Mouse (Mus musculus): ENCODE data around the gene Ecm1. TPM values are rescaled to one million over a fixed set of nuclear protein-coding genes. Genes with fewer than 3 reads are reported as not detected.

The Ecm1 gene
- polyA plus RNA-seq, 1 experiment from 2014 or later, result 10.0 TPM

DNA sequence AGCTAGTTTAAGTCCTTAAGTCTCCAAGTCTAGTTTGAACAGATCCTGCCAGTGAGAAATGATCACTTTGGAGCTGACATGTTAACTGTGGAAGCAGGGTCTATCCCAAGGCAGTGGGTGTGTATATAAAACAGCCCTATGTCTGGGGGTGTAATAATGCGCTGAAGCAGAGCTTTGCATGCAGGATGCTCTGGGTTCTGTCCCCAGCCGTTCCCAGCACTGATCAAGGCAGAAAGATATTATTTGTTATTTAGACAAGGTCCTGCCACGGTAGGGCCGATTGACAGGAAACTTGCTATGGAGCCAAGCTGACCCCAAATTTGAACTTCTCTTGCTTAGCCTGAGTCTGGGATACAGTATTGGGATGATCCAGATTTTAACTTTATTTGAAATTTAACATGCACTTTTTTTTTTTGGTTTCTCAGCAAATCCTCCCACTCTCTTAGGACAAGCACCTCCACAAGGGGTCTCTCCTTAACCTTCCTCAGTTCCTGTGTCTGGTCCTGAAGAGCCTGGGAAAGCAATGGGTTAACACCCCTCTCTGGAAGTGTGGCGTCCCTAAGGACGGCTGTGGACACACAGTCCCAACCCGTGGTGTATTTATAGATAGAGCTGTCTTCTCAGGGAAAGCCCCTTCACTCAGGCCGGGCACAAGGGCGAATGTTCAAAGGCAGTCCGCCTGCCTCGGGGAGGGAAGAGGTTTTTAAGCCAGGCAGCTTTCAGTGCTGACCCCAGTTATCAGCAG lies 50.0 kb downstream of the Ecm1 start:
- WGBS, result 36% methylated on average over 11 of the region's 11 CpGs
- no peak overlapping the region for H3K4me3 ChIP-seq (ENCODE audit: low read depth, low read length)
- no peak overlapping the region for H3K4me2 ChIP-seq (ENCODE audit: low read length)
- no peak overlapping the region for H3K9ac ChIP-seq (ENCODE audit: low read depth, low read length)
- no peaks in the 10 kb centered on the region for H3K27me3 ChIP-seq (ENCODE audit: control insufficient read depth, insufficient read depth, low read depth, low read length)
- no peak for ATAC-seq
- peaks cover 9% of the 10 kb centered on the region for H3K4me1 ChIP-seq (ENCODE audit: control insufficient read depth, insufficient read depth, low read length)
- H3K9me3 ChIP-seq (replicated peaks; ENCODE audit: control insufficient read depth, low read length, poor library complexity, severe bottlenecking), result no peaks in the 10 kb centered on the region
- no peaks in the 10 kb centered on the region for H3K36me3 ChIP-seq (ENCODE audit: control insufficient read depth, insufficient read depth, low read length)
- H3K27ac ChIP-seq (ENCODE audit: low read length), result no peak overlapping the region

DNA sequence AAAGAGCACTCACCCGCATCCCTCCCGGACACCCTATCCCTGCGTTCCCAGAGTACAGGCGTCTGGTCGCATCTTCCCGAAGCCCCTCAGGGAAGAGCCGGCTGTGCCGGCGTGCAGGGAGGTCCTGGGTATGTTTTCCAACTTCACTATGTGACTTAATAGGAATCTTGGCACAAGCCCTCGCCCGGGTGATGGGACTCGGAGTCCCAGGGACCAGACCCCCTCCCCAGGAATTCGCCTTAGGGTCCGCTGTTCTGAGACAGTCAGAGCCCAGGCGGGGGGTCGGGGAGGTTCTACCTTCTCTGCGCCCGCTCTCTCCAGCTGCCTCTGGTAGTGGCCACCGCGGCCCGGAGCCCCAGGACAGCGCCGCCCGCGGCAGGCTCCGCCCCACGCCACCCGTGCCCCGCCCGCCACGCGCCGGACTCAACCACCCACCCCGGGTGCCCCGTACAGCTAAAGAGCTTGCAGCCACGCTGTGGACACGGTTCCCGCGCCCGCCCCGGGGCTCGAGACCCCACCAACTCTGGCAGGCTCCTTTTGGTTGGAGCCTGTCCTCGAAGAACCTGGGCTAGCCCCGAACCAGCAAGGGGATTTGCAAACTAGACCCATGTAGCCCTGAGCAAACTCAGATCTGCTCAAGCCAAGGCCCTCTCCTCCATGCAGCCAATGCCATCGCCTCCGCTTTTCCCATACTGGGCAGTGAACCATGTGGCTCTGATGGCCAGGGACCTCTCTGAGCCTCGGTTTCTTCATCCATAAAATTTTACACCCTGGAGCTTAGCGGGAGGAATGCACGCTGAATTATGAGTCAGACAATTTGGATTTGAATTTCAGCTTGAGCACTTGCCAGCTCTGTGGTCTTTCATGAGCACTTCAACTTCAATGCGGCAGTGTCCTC lies 51.6 kb downstream of the Ecm1 start, which contains the start of gene Adamtsl4:
Gene Adamtsl4, minus strand, starts transcription at position 394 of the 898 bp plus-strand sequence.
- Histone ChIP-seq H3K4me2 (ENCODE audit: low read length) (peak within 1 kb of the TSS; percentile 93), H3K27ac (ENCODE audit: low read length) (no peak within 1 kb of the TSS), H3K4me1 (ENCODE audit: control insufficient read depth, insufficient read depth, low read length) (peaks cover 9% of the 10 kb centered on the region), H3K27me3 (ENCODE audit: control insufficient read depth, insufficient read depth, low read depth, low read length) (no peaks in the 10 kb centered on the region), H3K9me3 (replicated peaks; ENCODE audit: control insufficient read depth, low read length, poor library complexity, severe bottlenecking) (no peaks in the 10 kb centered on the region), H3K9ac (ENCODE audit: low read depth, low read length) (peak within 1 kb of the TSS; percentile 63), H3K36me3 (ENCODE audit: control insufficient read depth, insufficient read depth, low read length) (no peaks in the 10 kb centered on the region), H3K4me3 (ENCODE audit: low read depth, low read length) (peak within 1 kb of the TSS; percentile 46)
- ATAC-seq, result peak; percentile 52
- whole genome bisulfite sequencing, result 5% methylated on average over 46 of the region's 50 CpGs

DNA sequence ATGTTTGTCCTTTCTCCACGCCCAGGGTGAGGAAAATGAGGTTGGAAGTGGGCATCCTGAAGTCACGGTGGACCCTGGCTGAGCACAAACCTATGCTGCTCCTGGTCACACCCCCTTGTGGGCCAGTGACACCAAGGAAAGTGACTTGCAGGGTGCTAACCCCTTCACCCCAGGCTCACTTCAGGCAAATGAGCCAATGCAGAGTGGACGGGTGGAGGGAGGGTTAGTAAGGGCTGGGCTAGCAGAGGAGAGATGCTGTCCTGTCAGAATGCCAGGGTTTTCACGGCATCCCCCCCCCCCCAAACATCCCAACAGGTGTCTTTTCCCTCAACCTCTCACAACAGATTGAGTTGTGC lies 52.2 kb downstream of the Ecm1 start:
- H3K27me3 ChIP-seq (ENCODE audit: control insufficient read depth, insufficient read depth, low read depth, low read length), result no peaks in the 10 kb centered on the region
- H3K9me3 ChIP-seq (replicated peaks; ENCODE audit: control insufficient read depth, low read length, poor library complexity, severe bottlenecking), result no peaks in the 10 kb centered on the region
- H3K4me2 ChIP-seq (ENCODE audit: low read length), result peak overlapping the region; percentile 93
- no peaks in the 10 kb centered on the region for H3K36me3 ChIP-seq (ENCODE audit: control insufficient read depth, insufficient read depth, low read length)
- WGBS, result 13% methylated on average over 4 of the region's 4 CpGs
- 0 out of 2 replicates have a peak, but pooled peaks have one; percentile 4 for ATAC-seq
- peaks cover 9% of the 10 kb centered on the region for H3K4me1 ChIP-seq (ENCODE audit: control insufficient read depth, insufficient read depth, low read length)
- peak overlapping the region; percentile 46 for H3K4me3 ChIP-seq (ENCODE audit: low read depth, low read length)
- no peak overlapping the region for H3K27ac ChIP-seq (ENCODE audit: low read length)
- H3K9ac ChIP-seq (ENCODE audit: low read depth, low read length), result no peak overlapping the region

DNA sequence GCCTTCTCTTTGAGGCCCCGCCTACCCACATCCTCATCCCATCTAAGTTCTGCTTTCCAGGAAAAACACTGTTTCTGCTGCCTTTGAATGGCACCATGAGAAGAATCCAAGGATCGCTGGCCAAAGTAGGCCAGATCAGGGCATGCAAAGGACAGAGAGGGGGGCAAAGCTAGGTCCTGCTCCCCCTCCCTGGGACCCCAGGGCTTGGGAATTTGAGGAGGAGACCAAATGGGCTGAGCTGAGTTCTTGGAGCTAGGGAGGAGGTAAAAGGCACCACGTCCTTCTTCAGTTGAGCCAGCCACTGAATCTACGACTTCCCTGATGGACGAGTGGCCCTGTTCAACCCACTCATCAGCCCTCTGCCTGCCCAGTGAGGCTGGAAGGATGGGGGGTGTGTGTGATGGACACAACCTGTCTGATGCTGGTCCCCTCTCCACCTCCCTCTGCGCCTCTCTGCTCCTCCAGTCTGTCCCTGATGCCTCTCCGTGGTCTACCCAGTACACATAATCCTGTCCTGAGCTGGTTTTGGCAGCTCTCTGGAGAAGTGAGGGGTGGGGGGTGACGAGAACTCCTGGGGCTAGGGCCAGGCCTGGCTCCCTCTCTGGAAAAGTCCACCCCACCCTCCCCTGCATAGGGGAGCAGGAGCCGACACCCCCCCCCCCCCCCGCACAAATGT lies 52.7 kb downstream of the Ecm1 start:
- no peaks in the 10 kb centered on the region for H3K27me3 ChIP-seq (ENCODE audit: control insufficient read depth, insufficient read depth, low read depth, low read length)
- H3K27ac ChIP-seq (ENCODE audit: low read length), result no peak overlapping the region
- no peaks in the 10 kb centered on the region for H3K9me3 ChIP-seq (replicated peaks; ENCODE audit: control insufficient read depth, low read length, poor library complexity, severe bottlenecking)
- ATAC-seq, result no peak
- H3K4me3 ChIP-seq (ENCODE audit: low read depth, low read length), result no peak overlapping the region
- WGBS, result 45% methylated on average over 8 of the region's 10 CpGs
- no peaks in the 10 kb centered on the region for H3K36me3 ChIP-seq (ENCODE audit: control insufficient read depth, insufficient read depth, low read length)
- no peak overlapping the region for H3K9ac ChIP-seq (ENCODE audit: low read depth, low read length)
- no peak overlapping the region for H3K4me2 ChIP-seq (ENCODE audit: low read length)
- H3K4me1 ChIP-seq (ENCODE audit: control insufficient read depth, insufficient read depth, low read length), result peaks cover 9% of the 10 kb centered on the region

DNA sequence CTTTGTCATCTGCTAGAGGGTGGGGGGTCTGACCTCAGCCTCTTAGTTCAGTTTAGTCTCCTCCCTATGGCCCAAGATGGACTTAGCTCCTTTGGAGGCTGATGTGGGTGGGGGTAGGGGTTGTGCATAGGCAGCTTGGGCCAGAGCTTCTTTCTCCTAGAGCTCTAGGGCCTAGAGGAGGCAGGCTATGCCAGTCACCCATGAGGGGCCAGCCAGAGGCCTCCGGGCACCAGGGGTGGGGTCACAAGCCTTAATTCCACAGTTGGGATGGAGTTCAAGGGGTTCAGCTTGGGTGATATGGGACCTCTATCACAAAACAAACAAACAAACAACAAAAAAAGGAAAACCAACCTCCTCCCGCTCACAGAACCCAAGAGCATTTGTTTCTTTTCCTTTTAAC lies 53.7 kb downstream of the Ecm1 start:
- Histone ChIP-seq H3K4me3 (ENCODE audit: low read depth, low read length) (no peak overlapping the region), H3K4me2 (ENCODE audit: low read length) (no peak overlapping the region), H3K9me3 (replicated peaks; ENCODE audit: control insufficient read depth, low read length, poor library complexity, severe bottlenecking) (no peaks in the 10 kb centered on the region), H3K27ac (ENCODE audit: low read length) (no peak overlapping the region), H3K4me1 (ENCODE audit: control insufficient read depth, insufficient read depth, low read length) (peaks cover 9% of the 10 kb centered on the region), H3K27me3 (ENCODE audit: control insufficient read depth, insufficient read depth, low read depth, low read length) (no peaks in the 10 kb centered on the region), H3K36me3 (ENCODE audit: control insufficient read depth, insufficient read depth, low read length) (no peaks in the 10 kb centered on the region), H3K9ac (ENCODE audit: low read depth, low read length) (no peak overlapping the region)
- WGBS, result 83% methylated on average over 2 of the region's 2 CpGs
- no peak for ATAC-seq

DNA sequence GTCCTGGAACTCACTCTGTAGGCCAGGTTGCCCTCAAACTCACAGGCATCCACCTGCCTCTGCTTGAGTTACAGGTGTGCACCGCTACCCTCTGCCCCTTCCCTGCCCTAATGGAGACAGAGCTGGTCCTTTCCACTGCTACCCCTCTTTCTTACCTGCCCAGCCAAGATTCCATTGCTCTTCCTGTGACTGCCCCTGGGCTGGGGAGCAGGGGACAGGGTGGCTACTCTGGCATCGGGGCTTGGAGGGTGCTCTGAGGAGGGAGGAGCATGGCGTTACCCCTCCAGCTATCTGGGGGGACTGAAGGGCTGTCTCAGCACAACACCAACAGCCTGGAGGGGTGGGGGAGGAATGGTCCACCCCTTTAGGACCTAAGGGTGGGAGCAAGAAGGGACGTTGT lies 54.1 kb downstream of the Ecm1 start:
- Histone ChIP-seq H3K27me3 (ENCODE audit: control insufficient read depth, insufficient read depth, low read depth, low read length) (no peaks in the 10 kb centered on the region), H3K4me1 (ENCODE audit: control insufficient read depth, insufficient read depth, low read length) (peaks cover 9% of the 10 kb centered on the region), H3K9me3 (replicated peaks; ENCODE audit: control insufficient read depth, low read length, poor library complexity, severe bottlenecking) (no peaks in the 10 kb centered on the region), H3K27ac (ENCODE audit: low read length) (no peak overlapping the region), H3K9ac (ENCODE audit: low read depth, low read length) (no peak overlapping the region), H3K4me3 (ENCODE audit: low read depth, low read length) (no peak overlapping the region), H3K4me2 (ENCODE audit: low read length) (no peak overlapping the region), H3K36me3 (ENCODE audit: control insufficient read depth, insufficient read depth, low read length) (no peaks in the 10 kb centered on the region)
- ATAC-seq, result no peak
- WGBS, result 85% methylated on average over 4 of the region's 4 CpGs

DNA sequence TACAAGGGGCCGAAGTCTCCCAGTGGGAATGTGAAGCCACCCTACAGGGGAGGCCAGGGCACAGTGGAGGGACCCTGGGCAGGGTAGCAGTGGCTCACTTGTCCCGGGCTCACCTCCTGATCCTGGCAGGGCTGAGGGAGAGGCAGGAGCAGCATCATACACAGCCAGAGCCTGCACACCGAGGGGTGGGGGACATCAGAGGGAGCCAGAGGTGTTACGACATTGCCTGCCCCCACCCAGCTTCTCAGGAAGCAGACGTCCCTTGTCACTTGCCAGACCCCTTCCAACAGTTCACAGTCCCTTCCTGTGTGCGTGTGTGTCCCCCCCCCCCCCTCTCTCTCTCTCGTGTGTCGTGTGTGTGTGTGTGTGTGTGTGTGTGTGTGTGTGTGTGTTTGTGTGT lies 54.5 kb downstream of the Ecm1 start:
- no peaks in the 10 kb centered on the region for H3K27me3 ChIP-seq (ENCODE audit: control insufficient read depth, insufficient read depth, low read depth, low read length)
- no peaks in the 10 kb centered on the region for H3K9me3 ChIP-seq (replicated peaks; ENCODE audit: control insufficient read depth, low read length, poor library complexity, severe bottlenecking)
- 68% methylated on average over 4 of the region's 8 CpGs for WGBS
- H3K4me2 ChIP-seq (ENCODE audit: low read length), result no peak overlapping the region
- no peak overlapping the region for H3K4me3 ChIP-seq (ENCODE audit: low read depth, low read length)
- H3K36me3 ChIP-seq (ENCODE audit: control insufficient read depth, insufficient read depth, low read length), result no peaks in the 10 kb centered on the region
- H3K4me1 ChIP-seq (ENCODE audit: control insufficient read depth, insufficient read depth, low read length), result peaks cover 9% of the 10 kb centered on the region
- no peak for ATAC-seq
- no peak overlapping the region for H3K9ac ChIP-seq (ENCODE audit: low read depth, low read length)
- no peak overlapping the region for H3K27ac ChIP-seq (ENCODE audit: low read length)

Measured in midbrain, embryonic 16.5 days (tissue).